Mouse (Mus musculus): Measurements from ENCODE around the gene Batf. TPM values are rescaled to one million over a fixed set of nuclear protein-coding genes. Genes with fewer than 3 reads are reported as not detected.
A peak's percentile ranks its signal among the peaks of the same experiment; 100 is the strongest.
"Not testable (repeated sequence)": the region's sequence is repeated elsewhere in the genome, so short reads cannot be mapped to it uniquely, and the experiment has no call there.

Batf gene
- total RNA-seq, 4 experiments from 2014 or later, result 0.38 to 2.4 (median 1.1) TPM

DNA sequence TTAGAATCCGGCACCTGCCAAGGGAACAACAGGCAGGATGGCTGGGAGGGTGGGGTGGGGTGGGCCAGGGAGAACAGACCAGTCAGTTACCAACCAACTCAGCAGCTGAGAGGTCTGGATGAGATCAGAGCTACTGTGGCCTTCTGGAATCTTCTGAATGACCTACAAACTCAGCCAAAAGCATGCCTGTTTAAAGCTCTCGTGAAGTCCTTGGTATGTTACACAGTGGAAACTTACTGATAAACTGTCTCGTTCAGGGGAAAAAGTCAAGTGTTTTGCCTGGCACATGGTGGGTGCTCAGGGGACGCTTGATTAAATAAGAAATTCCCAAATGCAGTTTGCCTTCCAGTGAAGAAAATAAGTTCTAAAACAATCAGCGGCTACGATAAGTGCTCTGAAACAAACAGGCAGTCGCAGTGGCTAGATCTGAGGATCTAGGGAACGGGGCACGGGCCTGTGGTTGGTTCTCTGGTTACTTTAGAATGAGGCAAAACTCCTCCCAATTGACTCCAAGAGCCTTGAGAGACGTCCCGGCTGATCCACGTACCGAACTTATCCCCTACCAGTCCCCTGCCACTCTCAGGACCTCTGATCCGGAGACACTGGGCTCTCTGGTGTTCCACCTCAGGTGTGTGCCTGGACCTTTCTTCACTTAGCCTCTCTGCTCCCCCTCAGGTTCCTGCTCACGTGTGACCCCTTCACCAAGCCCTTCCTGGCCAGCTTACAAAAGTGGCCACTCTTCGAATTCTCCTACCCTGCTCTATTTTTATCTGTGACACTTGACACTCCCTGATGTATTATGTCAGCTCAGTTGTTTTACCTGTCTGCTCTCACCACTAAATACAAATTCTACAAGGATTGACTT lies 1.8 kb upstream of the Batf start:
- DNase-seq, result no peak

DNA sequence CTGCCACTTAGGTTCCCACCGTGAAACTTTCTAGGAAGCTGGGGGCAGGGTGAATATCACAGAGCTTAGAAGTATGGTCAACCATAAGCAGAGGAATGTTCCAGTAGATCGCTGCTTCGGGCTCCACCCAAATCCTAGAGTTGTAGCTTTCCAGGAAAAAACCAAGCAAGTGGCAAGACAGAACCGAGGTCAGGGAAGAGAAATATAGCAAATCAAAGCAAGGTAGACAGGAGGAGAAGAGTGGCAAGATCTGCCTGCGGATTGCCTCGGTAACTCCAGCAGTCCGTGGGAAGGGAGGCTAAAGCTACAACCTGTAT lies 706 bp downstream of the Batf start:
- DNase-seq, result no peak

DNA sequence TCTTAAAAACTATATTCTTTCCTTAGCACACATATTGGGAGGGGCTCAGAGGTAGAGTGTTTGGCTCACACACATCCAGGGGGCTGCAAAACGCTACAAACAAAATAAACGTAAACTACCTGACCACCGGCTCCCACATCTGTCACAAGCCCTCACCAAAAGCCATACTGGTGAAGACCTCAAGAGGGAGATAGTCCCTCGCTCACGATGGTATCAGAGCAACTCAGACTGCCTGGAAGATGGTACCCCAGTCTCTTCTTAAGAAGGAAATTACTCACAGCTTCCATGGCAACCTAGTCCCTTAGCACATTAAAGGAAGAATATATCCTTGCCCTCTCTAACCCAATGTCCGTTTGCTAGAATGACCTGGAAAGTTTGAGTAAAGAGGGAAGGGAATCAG lies 1.4 kb downstream of the Batf start:
- DNase-seq, result no peak

DNA sequence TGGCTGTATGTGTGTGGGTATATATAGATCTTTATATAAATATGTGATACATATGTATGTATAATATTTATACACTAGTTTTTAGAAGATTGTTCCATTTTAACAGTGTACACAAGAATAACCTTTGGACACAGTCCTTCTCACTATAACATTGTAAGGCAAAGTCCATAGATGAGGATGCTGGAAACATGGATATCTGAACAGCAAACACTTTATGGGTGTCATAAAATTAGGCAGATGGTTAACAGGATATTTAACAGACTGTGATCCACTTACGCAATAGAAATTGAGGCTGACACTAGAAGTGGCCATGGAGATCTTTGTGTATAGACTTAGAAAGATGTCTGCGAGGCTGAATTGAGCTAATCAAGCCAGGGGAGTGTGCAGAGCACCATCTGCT lies 9.3 kb downstream of the Batf start:
- no peak for DNase-seq

DNA sequence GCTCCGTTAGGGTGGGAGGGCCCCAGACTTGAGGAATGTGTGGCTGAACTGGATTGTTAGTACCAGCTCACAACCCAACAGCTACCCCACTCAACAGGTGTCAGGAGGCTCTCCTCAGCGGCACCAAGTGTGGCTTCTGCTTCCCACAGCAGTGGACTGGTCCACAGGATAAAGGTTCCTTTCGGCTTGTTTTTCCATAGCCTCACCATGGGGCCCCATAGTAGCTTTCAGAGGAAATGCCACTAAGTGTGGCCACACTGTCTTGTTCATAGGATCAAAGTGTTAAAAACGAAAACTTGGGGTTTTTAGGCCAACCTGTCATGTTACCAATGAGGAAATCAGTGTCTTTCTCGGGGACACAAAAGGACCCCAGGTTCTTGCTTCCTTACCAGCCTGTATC lies 10.0 kb downstream of the Batf start:
- no peak for DNase-seq

DNA sequence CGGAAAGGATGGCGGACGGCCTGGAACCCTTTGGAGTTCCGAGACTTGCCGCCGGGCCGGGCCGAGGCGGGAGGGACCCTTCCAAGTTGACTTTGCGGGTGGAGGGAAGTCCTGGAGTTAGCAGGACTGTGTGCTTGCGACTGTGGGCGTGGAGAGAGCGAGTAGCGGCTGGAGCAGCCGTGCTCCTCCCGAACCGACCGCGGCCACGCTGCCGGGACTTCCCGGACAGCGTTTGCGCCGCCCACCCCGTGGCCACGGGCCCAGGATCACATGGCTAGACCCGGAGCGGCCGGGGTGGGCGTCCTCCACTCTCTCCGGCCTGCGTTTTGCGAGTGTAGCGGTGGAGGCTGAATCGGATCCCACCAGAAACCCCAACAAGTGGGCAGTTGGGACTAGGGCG lies 11.7 kb downstream of the Batf start:
- not testable (repeated sequence) for DNase-seq

DNA sequence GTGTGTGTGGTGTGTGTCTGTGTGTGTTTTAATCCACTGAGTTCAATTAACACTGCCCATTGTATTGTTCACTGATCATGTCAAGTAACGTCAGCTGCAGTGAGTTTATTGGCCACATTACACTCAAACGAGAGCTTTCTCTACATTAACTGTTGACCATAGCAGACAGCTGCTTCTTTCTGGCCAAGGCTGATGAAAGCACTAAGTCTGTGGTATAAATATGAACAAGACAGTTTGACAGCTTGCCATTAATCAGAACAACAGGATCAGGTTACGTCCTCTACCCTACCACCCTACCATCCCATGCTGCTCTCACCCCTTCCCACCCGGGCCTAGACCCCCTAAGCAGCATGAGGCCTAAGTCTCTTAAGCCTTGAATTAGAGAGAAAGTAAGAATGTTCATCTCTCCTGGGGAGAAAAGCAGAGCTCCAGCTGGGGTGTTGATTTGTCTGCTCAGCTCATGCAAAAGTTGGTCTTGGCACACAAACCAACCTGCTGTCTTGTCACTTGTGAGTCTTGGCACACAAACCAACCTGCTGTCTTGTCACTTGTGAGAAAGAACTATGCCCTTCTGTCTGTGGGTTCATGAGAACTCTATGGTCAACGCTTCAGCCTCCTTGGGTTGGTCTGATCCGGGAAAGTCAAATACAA lies 13.8 kb downstream of the Batf start:
- DNase-seq, result no peak

DNA sequence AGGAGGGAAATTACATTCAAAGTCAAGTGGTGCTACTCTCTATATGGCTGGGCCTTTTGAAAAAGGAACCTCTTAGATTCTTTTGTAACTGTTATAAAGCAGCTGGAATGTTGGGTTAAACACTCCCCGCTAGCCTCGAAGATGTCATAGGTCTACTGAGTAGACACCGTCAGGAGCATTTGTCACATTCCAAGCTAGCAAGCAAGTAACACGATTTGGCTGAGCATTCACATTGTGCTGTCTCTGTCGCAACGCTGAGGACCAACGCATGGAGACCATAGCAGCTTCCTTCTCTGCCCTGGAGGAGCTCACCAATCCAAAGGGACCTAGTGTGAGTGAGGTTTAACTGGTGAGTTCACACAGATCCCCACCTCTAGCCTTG lies 14.4 kb downstream of the Batf start:
- no peak for DNase-seq

DNA sequence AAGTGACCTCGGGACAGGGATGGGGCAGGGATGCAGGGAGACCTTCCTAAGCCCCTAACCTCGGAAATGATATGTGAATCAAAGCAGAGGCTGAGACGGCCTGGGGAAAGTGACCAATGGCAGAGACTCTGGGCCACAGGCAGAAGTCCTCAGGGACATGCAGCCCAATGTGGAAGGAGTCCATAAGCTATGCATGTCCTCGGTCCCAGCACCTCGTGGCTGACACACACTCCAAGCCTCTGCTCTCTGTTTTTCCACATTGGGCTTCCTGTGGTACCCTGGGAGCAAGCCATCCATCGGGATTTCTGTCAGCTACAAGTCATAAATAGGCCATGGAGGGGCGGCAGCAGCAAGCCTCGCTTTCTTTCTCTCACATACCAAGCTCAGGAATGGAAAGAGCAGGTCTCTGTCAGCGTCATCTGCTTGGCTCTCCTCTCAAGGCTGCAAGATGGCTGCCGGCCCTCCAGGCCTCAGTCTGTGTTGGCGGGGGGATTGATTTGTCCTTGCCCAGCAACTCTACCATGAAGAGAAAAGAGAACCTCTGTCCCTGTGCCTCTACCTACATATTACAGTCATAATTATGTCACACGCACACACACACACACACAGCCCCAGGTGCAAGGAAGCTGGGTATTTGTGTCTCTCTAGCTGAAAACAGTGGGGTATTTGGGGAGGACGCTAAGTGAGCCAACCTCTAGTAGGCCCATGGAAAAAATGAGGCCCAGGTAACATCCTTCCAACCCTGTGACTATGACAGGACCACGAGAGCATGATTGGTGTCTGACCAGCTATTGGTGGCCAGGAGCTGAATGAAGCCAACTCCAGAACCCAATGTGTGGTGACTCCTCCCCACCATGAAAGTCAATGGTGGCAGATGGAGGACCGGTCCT lies 15.9 kb downstream of the Batf start:
- DNase-seq, result no peak

DNA sequence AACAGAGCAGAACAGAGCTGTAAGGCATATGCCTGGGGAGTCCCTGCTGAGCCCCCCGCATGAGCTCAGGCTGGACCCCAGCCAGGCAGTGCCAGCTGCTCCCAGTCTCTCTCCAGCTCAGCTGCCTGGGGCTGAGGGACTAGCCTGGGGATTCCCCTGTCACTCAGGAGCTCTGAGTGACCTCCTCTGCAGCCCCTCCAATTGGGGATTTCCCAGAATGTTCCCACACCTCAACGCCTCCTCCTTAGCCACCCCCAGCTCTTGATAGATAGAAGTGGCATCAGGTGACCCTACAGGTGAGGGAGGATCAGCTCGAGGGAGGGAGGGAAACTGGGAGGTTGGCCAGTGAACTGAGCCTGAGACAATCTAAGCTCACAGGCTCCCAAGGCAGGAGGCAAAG lies 17.0 kb downstream of the Batf start:
- no peak for DNase-seq

DNA sequence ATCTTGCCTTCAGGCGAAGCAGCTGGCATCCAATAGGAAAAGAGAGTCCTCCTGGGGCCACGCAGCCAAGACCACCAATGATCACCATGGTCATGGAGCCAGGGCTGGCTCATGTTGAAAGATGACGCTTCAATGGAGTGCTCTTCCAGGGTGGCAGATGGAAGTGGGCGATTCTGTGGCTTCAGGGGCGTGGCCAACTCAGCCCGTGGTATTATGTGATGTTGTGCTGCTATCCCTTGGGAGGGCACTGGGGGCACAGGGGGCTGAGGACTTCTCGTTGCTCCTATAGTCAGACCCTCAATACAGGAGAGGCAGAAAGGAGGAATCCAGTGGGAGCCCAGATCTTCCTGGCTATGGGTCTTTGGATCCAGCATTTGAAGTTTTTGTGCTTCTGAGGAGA lies 18.1 kb downstream of the Batf start:
- no peak for DNase-seq

DNA sequence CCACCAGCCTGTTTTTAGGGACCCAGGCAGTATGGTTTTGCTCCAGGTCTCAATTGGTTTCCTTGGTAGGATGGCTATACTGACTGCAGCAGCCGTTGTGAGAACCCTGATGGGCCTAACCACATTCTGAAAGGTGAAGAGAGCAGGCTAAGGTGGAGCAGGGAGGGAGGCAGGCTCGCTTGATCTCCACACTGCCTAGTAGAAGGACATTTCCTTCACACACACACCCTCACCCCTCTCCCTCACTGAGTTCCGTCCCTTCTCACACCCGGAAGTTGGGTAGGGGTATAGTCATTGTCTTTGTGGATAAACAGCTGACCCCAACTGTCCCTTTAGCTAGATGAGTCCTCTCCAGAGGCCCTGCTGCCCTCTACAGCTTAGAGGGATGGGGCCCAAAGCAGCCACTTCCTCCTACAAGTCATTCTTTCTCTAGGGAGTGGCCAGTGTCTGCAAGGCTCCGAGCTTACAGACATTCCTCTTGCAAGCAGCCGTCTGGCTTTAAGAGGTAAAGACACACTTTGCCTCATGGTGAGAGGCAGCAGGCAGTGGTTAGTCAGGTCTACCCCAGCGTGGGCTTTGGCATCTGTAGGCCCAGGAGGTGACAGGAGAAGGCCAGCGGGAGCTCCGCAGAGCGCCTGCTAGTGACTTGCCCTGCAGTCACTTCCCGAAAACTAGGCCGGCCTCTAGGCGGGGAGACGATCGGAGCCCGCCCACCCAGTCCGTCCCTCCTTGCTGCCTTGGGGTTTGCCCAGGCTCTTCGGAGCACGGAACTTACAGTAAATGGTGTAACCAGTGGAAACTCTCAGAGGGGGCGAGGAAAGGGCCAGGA lies 18.7 kb downstream of the Batf start:
- peak; percentile 83 for DNase-seq

DNA sequence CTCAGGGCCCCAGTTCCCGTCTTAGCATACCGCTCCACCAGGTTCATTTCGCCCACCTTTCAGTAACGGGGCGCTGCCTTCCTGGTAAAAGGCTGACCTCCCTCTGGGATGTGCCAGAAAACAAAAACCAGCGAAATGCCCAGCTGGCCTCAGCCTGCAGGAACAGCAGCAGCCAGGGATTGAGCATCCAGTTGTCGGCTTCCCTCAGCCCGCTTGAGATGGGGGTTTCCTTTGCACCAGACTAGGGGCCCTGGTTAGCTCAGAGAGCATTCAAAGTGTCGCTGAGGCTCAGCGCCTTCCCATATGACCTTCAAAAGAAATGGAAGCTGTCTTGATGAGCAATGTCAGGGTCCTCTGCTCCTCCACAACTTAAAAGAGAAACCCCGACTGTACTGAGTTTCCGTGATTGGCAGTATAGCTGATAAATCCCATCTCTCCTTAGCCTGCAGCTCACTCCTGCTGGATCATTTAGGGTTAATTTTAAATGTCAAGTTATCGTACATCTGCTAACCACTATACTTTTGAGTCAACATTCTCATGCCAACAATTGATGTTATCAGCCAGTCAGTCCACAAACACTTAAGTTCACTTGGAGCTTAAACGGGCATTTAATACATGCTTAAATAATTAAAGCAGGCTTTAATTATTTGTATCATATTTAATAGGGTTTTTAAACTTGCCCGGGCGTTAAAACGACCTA lies 19.5 kb downstream of the Batf start:
- no peak for DNase-seq

DNA sequence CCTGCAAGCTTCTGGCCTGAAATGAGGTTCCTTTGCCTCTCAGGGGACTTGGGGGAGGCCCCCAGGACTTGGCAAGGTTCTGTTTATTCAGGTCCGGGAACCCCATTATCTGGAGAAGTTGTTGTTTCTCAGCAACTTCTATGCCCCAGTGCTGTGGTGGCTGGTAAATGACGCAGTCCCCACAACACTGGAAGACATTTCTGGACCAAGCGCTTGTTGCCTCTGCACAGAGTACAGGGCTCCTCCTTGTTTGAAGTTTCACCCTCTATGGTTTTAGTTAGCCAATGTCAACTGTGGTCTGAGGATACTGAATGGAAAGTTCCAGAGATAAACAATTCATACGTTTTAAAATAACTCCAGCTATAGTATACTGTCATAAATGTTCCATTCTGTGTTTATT lies 20.4 kb downstream of the Batf start:
- no peak for DNase-seq

DNA sequence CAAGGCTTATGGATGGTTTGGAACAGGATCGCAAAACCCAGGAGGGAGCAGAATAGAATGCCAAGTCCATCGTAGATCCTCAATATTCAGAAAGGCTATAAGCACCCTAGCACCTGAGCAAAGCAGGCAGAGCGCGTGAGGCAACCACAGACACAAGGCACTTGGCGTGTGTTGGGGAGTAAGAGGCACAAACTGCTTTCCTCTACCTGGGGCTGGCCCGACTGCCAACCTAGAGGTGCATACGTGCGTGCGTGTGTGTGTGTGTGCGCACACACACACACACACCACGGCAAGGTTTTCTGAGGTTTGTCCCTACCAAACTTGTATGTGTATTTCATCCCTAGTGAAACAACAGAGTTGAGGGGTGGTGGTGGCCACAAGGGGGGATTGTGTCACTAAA lies 20.9 kb downstream of the Batf start:
- no peak for DNase-seq

DNA sequence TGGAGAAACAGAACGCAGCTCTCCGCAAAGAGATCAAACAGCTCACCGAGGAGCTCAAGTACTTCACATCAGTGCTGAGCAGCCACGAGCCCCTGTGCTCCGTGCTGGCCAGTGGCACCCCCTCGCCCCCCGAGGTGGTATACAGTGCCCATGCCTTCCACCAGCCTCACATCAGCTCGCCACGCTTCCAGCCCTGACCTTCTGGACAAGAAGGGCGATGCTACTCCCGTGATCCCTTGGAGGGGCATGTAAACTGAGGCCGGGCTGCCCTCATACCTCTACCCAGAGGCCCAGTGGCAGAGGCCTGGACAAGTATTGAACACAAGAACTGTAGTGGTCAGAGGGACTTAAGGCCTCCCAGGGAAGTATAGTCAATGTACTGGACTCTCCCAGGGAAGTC lies 22.1 kb downstream of the Batf start:
- DNase-seq, result no peak

DNA sequence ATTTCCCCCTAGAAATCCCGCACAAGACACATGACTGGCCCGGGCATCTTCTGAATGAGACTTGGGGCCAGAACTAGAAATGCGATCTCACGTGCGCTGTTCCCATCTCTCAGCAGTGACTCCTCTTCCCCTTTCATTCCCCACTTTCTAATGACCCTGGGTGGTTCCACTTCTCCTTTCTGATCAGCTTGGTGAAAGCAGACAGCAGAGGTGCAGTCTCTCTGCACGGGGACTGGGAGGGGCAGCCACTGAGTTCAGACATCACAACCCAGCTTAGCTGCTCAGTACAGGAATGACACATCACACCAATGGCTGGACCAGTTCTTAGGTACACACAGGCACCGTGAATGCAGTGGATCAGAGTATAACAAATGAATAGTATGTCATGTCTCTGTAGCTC lies 24.2 kb downstream of the Batf start:
- DNase-seq, result no peak

DNA sequence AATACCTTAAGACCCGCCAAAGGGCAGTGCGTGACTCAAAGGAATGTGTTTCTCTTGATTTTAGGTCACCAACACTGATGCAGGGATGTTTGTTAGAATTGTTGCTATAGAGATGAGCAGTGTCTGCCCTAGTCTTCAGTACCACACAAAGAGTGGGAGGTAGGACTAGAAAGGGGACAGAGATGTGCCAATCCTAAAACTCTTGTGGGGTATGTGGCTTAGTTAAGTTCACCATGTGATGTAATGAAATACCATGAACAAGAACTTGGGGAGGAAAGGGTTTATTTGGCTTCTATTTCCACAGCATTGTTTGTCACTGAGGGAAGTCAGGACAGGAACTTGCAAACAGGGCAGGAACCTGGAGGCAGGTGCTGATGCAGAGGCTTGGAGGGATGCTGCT lies 26.1 kb downstream of the Batf start:
- no peak for DNase-seq

DNA sequence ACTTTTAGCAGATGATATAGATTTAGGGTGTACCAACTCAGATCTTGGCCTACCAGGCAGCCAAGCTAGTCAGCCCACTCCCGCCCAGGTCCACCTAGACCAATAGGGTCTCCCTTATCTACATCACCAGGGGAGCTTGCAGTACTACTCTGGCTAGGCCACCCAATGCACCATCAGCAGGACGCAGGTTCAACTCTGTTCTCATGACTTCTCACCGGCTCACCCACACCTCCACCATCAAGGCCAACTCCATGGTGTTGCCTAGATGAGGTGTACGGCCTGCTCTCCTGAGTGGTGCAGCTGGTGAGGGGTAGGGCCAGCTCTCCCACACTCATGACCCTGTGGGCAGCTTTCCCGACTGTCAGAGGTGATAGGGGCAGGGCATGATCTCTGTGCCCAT lies 27.7 kb downstream of the Batf start:
- DNase-seq, result no peak

DNA sequence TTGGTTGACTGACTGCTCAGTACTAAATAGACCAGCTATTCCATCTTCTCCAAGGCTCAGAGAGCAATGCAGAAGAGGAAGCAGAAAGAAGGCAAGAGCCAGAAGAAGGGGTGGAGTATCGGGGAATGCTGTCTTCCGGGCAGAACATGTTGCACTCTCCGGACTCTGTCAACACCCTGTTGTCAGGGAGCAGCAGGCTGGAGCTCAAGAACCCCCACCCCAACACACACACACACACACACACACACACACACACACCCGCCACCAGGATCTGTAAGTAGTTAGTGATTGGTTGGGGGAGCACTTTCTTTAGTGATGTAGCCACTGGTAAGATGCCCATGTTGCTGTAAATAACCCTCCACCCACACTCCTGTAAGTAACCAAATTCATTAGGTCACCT lies 38.8 kb downstream of the Batf start:
- no peak for DNase-seq

DNA sequence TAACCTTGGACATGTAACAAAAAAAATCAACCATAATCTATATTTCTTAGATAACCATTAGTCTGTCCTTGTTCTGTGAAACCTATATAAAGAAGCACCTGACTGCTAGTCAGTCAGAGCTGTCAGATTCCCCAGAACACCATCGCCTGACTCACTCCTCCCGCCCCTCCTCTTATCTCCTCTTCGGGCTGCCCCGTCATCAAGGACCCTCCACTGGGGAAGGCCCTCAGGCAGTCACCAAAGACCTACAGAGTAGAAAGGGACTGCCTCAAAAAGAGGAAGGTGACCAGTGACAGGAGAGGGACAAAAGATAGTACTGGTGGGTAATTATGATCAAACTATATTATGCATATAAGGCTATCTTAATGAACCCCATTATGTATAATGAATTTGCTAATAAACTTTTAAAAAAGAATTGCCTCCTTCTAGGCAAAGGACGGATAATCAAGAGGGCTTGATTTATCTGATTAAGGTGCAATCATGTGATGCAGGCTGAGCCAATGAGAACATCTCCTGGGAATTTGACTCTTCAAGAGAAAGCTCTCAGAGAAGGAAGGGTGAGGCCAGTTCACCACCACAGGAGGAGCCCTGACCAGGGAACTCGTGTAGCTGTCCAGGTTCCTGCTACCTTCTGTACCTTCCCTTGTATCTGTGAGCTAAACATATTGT lies 40.4 kb downstream of the Batf start:
- DNase-seq, result no peak

Measured in adrenal gland, adult 8-10 months (tissue).